Mouse (Mus musculus): ENCODE measurements around the gene Hemgn.

Gene Hemgn

GRCm38 (mm10) chr4:46359539-46360253 lies 53.6 kb downstream of the Hemgn start:
- DNase-seq (ENCODE audit: low spot score in 2 of 2) = no peak

GRCm38 (mm10) chr4:46356351-46357133 lies 56.8 kb downstream of the Hemgn start:
- peak in 1 of 2 experiments; percentile 24 for DNase-seq (ENCODE audit: low spot score in 2 of 2)

GRCm38 (mm10) chr4:46353045-46353444 lies 60.3 kb downstream of the Hemgn start:
- DNase-seq (ENCODE audit: low spot score in 2 of 2) = no peak

GRCm38 (mm10) chr4:46349530-46349929 lies 63.8 kb downstream of the Hemgn start:
- DNase-seq (ENCODE audit: low spot score in 2 of 2) = no peak

- DNase-seq (ENCODE audit: low spot score in 2 of 2) = no peak
Measured at GRCm38 (mm10) chr4:46348897-46349296, 64.4 kb downstream of the Hemgn start.

- no peak for DNase-seq (ENCODE audit: low spot score in 2 of 2)
Measured at GRCm38 (mm10) chr4:46347580-46348515, 65.5 kb downstream of the Hemgn start.

GRCm38 (mm10) chr4:46347141-46347540 lies 66.2 kb downstream of the Hemgn start:
- no peak for DNase-seq (ENCODE audit: low spot score in 2 of 2)

- no peak for DNase-seq (ENCODE audit: low spot score in 2 of 2)
Measured at GRCm38 (mm10) chr4:46346221-46346620, 67.1 kb downstream of the Hemgn start.

- DNase-seq (ENCODE audit: low spot score in 2 of 2) = no peak
Measured at GRCm38 (mm10) chr4:46345773-46346100, 67.6 kb downstream of the Hemgn start.

GRCm38 (mm10) chr4:46345056-46345772 lies 68.1 kb downstream of the Hemgn start:
- DNase-seq (ENCODE audit: low spot score in 2 of 2) = no peak

- DNase-seq (ENCODE audit: low spot score in 2 of 2) = peak in 1 of 2 experiments; percentile 30
Measured at GRCm38 (mm10) chr4:46344288-46344687, 69.0 kb downstream of the Hemgn start.
